Mouse (Mus musculus): ENCODE measurements at regions not wholly inside any gene's neighbourhood (a gene's known extent, or its start where the extent isn't known, plus 50 kb on each side); places are given as distances from the start of the nearest gene placed in this dataset.

GRCm38 (mm10) chrX:159018955-159019354 lies 191.2 kb upstream of the Rps6ka3 start:
- TF ChIP-seq POLR2AphosphoS2 (IDR thresholded peaks at IDR 0.05; ENCODE audit: insufficient read length, low read depth), result no peak
- TF ChIP-seq REST (IDR thresholded peaks at IDR 0.05; ENCODE audit: insufficient read depth, insufficient read length), result no peak
- TF ChIP-seq TCF12 (IDR thresholded peaks at IDR 0.05; ENCODE audit: insufficient read depth, poor library complexity, severe bottlenecking), result no peak
- TF ChIP-seq POLR2A (IDR thresholded peaks at IDR 0.05; ENCODE audit: insufficient read length, low read depth), result no peak
- no peak for TF ChIP-seq USF1 (IDR thresholded peaks at IDR 0.05; ENCODE audit: low read depth)
- no peak for TF ChIP-seq E2F4 (IDR thresholded peaks at IDR 0.05; ENCODE audit: insufficient read depth)
- TF ChIP-seq CEBPB (IDR thresholded peaks at IDR 0.05; ENCODE audit: insufficient read depth, poor library complexity, severe bottlenecking), result no peak
